Mouse (Mus musculus) neural tube, embryonic 14.5 days (tissue): ENCODE data around the gene Pusl1. TPM values are rescaled to one million over a fixed set of nuclear protein-coding genes. Genes with fewer than 3 reads are reported as not detected.

Source experiments
- ATAC-seq: fragments of 200-750 bp; cut with Nextera tagmentation; 2 replicates; pipeline ENCODE4 v1.8.0; 2017; ENCODE audit warnings: low read depth, mild to moderate bottlenecking, moderate TSS enrichment, moderate library complexity
- H3K27ac ChIP-seq: fragments of 300-500 bp; sonication (generic); 2 replicates; pipeline ENCODE4 v1.5.1; 2014; ENCODE audit warnings: low read depth, mild to moderate bottlenecking, control low read depth, low read length, moderate library complexity, mixed read lengths
- H3K27me3 ChIP-seq: fragments of 300-500 bp; sonication (generic); 2 replicates; pipeline ENCODE4 v1.6.1; 2014; ENCODE audit warnings: low read length; ENCODE audit not compliant: control insufficient read depth, insufficient read depth
- H3K36me3 ChIP-seq: fragments of 300-500 bp; sonication (generic); 2 replicates; pipeline ENCODE4 v1.6.1; 2014; ENCODE audit warnings: low read length, mixed read lengths; ENCODE audit not compliant: control insufficient read depth, insufficient read depth
- H3K4me1 ChIP-seq: fragments of 300-500 bp; sonication (generic); 2 replicates; pipeline ENCODE4 v1.6.1; 2014; ENCODE audit warnings: low read length; ENCODE audit not compliant: control insufficient read depth, insufficient read depth
- H3K4me2 ChIP-seq: fragments of 300-500 bp; sonication (generic); 2 replicates; pipeline ENCODE4 v1.6.1; 2014; ENCODE audit warnings: mild to moderate bottlenecking, low read depth, low read length, control low read depth
- H3K4me3 ChIP-seq: fragments of 300-500 bp; sonication (generic); 2 replicates; pipeline ENCODE4 v1.5.1; 2014; ENCODE audit warnings: low read depth, low read length, control low read depth, mixed read lengths
- H3K9ac ChIP-seq: fragments of 300-500 bp; sonication (generic); replicated peaks from 2 replicates; pipeline ENCODE4 v1.6.1; 2014; ENCODE audit warnings: low read depth, mild to moderate bottlenecking, control low read depth, low read length, mixed read lengths
- H3K9me3 ChIP-seq: fragments of 300-500 bp; sonication (generic); 2 replicates; pipeline ENCODE4 v1.6.1; 2016; ENCODE audit warnings: low read length; ENCODE audit not compliant: control insufficient read depth
- WGBS: fragments of 180-500 bp; shearing (Covaris S2); extraction: QIAGEN DNeasy Blood & Tissue Kit; methylation state at CpG from one replicate; pipeline ENCODE4 v1.1.7; 2014; 5-methylcytosine and 5-hydroxymethylcytosine counted together
- polyA plus RNA-seq: library from polyadenylated mRNA; unstranded; fragments of >200 nt; fragmentation: Nextera tagmentation; extraction: Ambion mirVana; gene quantifications from 2 replicates; pipeline ENCODE4 v1.2.1, GENCODE M21; 2014

The Pusl1 gene
- polyA plus RNA-seq, 1 experiment from 2014 or later = 53.4 TPM

DNA sequence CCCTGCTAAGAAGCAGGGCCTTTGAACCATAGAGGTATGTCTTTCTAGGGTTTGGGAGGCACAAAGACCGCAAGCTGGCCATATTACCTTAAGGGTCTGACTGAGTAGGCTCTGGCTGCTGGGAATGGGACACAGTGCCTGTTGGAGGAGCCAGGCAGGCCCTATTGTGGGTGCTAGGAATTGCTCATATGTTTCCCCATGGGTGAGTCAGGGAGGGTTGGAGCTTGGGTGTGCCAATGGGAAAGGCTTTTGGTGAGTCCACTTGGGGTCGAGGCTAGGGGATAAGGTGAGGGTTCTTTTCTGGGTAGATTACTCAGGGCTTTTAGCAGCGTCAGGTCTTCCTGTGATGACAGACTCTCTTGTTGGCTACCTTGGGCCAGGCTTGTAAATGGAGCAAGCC is 40.2 kb downstream of the Pusl1 start:
- Histone ChIP-seq H3K27me3 (no peaks in the 10 kb centered on the region), H3K4me3 (no peak overlapping the region), H3K4me1 (peaks cover 31% of the 10 kb centered on the region), H3K27ac (no peak overlapping the region), H3K9me3 (no peaks in the 10 kb centered on the region), H3K36me3 (peaks cover 19% of the 10 kb centered on the region), H3K4me2 (no peak overlapping the region), H3K9ac (no peak overlapping the region)
- WGBS = 91% methylated on average over 3 of the region's 3 CpGs
- no peak for ATAC-seq

DNA sequence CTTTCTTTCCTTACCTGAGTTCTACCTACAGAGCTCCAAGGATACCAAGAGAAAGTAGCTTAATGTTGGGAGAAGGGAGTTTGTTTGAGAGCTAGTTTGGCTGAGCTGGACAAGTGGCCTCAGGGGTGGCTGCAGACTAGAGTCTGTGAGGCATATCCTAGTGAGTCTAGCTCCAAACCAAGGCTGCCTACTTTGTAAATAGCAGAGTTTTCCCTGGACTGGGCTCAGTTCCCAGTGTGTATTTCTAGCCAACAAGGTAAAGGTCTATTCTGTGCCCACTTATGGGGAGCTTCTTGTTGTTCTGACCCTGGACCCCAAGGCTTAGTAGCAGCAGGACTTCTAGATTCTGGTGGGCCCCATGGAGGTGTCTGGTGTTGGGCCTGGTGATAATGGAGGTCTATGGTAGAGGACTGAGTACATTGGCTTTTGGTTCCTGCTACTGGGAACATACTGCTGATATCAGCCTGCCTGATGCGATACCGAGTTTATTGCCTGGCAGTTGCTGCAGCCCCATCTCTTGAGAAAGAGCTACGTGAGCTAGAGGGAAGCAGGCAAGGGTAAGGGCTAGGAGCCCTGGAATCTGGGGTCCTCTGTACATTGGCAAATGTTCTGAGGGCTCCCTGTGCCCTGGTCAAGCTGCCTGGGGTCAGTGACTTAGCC is 41.7 kb downstream of the Pusl1 start:
- no peak overlapping the region for H3K4me2 ChIP-seq
- H3K36me3 ChIP-seq = peaks cover 6% of the 10 kb centered on the region
- no peak overlapping the region for H3K27ac ChIP-seq
- ATAC-seq = no peak
- H3K4me3 ChIP-seq = no peak overlapping the region
- H3K9ac ChIP-seq = no peak overlapping the region
- H3K9me3 ChIP-seq = no peaks in the 10 kb centered on the region
- H3K4me1 ChIP-seq = peaks cover 32% of the 10 kb centered on the region
- 90% methylated on average over 3 of the region's 3 CpGs for WGBS
- no peaks in the 10 kb centered on the region for H3K27me3 ChIP-seq

DNA sequence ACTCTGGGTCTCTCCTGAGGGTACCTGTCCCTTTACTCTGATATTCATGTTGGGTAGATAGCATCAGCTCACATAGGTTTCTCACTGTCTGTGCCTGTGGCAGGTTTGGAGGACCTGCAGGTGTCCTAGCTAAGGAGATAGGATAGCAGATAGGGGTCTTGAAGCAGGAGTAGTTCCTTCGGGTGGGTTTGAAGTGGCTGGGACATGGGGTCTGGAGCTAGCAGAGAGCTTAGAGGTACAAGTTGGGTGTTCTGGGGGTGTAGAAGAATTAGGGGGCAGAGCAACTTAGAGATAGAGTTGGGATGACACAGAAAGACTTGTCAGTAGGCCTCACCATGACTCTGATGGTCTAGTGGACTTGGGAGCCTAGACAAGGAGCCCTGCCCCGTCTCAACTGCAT is 42.2 kb downstream of the Pusl1 start:
- ATAC-seq = no peak
- H3K9me3 ChIP-seq = no peaks in the 10 kb centered on the region
- peaks cover 32% of the 10 kb centered on the region for H3K4me1 ChIP-seq
- no peak overlapping the region for H3K27ac ChIP-seq
- no peak overlapping the region for H3K4me3 ChIP-seq
- no peak overlapping the region for H3K9ac ChIP-seq
- WGBS = 94% methylated on average over 2 of the region's 2 CpGs
- H3K27me3 ChIP-seq = no peaks in the 10 kb centered on the region
- H3K4me2 ChIP-seq = peak overlapping the region; percentile 89
- H3K36me3 ChIP-seq = peaks cover under 1% of the 10 kb centered on the region; the same call in 1 of the 2 replicates

DNA sequence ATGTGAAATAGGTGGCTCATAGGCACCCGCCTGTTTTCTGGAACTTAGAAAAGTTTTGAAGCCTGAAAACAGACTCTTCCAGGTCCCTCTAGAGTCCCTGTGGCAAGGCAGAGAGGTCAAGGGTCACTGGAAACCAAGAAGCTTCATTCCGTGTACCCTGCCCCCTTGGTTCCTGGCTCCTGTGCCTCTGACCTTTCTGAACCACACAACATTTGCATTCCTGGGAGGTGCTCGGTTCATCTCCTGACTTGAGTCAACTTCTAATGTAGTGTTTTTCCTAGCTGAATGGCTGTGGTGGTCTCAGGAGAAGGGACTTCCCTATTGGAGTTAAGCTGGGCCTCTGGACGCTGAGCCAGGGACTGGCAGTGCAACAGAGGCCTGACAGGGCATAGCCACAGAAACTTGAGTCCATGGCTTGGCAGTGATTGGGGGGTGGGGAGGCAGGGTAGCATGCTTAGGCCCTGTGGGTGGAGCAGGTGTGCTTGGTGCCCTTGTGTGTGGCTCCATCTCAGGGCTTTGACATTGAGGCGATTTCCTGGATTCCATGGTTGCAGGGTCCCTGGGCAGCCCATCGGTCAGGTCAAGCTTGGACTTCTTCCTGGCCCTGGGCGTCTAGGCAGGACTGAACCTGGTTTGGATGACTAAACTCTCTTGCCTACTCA is 43.0 kb downstream of the Pusl1 start:
- WGBS = 67% methylated on average over 7 of the region's 7 CpGs
- no peaks in the 10 kb centered on the region for H3K36me3 ChIP-seq
- no peaks in the 10 kb centered on the region for H3K27me3 ChIP-seq
- no peaks in the 10 kb centered on the region for H3K9me3 ChIP-seq
- H3K4me1 ChIP-seq = peaks cover 32% of the 10 kb centered on the region
- no peak for ATAC-seq
- peak overlapping the region; percentile 89 for H3K4me2 ChIP-seq
- peak overlapping the region; percentile 88 for H3K9ac ChIP-seq
- no peak overlapping the region for H3K27ac ChIP-seq
- H3K4me3 ChIP-seq = peak overlapping the region; percentile 88

DNA sequence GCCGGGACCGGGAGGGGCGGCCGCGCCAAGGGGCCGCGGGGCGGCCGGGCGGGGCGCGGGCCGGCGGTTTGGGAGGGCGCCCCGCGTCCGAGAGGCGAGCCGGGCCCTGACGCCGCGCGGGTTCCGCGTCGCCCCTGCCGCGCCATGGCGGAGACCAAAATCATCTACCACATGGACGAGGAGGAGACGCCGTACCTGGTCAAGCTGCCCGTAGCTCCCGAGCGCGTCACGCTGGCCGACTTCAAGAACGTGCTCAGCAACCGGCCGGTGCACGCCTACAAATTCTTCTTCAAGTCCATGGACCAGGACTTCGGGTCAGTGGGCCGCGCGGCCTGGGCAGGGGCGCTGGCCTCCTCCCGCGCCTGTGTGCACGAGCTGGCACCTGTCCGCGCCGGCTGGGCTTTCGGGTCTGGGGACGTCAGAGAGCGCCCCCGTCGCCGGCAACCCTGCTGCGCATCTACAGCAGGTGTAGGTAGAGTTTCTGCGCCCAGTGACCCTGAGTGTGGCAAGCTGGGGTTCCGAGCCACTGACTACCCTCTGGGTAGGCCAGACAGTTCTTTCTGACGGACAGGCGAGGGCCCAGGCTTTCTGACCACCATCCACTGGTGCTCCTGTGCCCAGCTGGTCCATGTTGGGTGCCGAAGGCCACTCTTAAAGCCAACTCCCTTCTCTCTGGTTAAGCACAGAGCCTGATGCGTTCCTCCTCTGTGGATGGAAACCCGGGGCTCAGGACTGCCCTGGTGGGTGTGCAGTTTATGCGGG is 43.8 kb downstream of the Pusl1 start:
- Histone ChIP-seq H3K4me1 (peaks cover 32% of the 10 kb centered on the region), H3K4me2 (peak overlapping the region; percentile 89), H3K36me3 (peaks cover under 1% of the 10 kb centered on the region; the same call in 1 of the 2 replicates), H3K4me3 (peak overlapping the region; percentile 88), H3K9ac (peak overlapping the region; percentile 88), H3K9me3 (no peaks in the 10 kb centered on the region), H3K27me3 (no peaks in the 10 kb centered on the region), H3K27ac (peak overlapping the region; percentile 81)
- 2% methylated on average over 54 of the region's 69 CpGs for WGBS
- ATAC-seq = peak; percentile 55

DNA sequence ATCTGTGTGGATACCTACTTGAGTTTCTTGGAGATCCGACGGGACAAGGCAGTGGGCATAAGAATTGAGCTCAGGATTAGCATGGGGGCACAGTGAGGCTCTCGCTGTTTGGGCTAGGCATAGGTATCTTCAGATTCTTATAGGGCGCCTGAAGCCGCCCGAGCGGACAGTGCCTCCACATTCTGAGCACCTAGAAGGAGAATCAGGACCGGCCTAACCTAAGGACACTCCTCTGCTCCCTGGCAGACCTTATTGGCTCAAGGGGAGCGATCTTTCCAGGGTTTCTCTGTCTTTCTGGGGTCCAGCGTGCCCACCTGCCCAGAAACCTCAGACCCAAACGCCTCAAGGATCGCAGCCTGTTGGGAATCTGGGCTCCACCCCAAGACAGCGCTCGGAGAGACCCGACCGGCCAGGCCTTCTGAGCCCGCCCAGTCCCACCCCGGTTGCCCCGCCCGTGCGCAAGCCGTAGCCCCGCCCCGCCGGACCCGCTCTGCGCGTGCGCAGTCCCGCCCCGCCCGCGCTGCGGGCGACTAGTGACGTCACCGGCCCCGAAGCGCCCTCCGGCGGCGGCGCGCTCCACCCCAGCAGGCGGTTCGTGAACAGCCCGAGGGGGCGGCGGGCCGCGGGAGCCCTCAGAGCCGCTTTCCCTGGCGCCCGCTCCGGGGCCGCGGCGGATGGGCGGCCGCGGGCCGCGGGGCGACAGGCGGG is 44.6 kb downstream of the Pusl1 start, which contains the start of gene Dvl1:
TSS of gene Dvl1 (plus strand) at position 532 of the 708 bp plus-strand sequence.
- peak; percentile 89 for ATAC-seq
- peak within 1 kb of the TSS; percentile 89 for H3K4me2 ChIP-seq
- no peaks in the 10 kb centered on the region for H3K9me3 ChIP-seq
- H3K36me3 ChIP-seq = peaks cover 4% of the 10 kb centered on the region; the same call in 1 of the 2 replicates
- H3K4me1 ChIP-seq = peaks cover 32% of the 10 kb centered on the region
- 6% methylated on average over 47 of the region's 65 CpGs for WGBS
- H3K27ac ChIP-seq = peak within 1 kb of the TSS; percentile 81
- peak within 1 kb of the TSS; percentile 88 for H3K9ac ChIP-seq
- no peaks in the 10 kb centered on the region for H3K27me3 ChIP-seq
- H3K4me3 ChIP-seq = peak within 1 kb of the TSS; percentile 88

DNA sequence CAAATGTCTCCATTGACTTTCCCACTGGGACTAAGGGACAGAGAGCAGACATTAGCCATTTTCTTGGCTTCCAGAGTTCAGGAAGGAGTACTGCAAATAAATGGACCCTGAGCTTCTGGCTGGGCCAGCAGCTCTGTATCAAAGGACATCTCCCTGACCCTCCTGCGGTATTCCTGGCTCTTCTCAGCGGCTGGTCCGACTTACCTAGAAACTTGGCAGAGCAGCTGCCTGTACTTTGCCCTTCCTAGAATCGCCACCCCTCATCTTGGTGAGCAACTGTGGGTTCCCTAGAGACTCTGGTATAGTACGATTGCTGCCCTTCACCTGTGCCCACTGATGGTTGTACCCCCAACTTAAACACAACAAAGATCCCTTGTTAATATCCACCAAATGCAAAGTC is 48.4 kb downstream of the Pusl1 start:
- 90% methylated on average over 5 of the region's 5 CpGs for WGBS
- Histone ChIP-seq H3K27ac (no peak overlapping the region), H3K36me3 (peaks cover 4% of the 10 kb centered on the region; the same call in 1 of the 2 replicates), H3K4me3 (no peak overlapping the region), H3K9ac (no peak overlapping the region), H3K4me1 (peaks cover 16% of the 10 kb centered on the region), H3K27me3 (peaks cover 4% of the 10 kb centered on the region; the same call in 1 of the 2 replicates), H3K9me3 (no peaks in the 10 kb centered on the region), H3K4me2 (no peak overlapping the region)
- ATAC-seq = no peak

DNA sequence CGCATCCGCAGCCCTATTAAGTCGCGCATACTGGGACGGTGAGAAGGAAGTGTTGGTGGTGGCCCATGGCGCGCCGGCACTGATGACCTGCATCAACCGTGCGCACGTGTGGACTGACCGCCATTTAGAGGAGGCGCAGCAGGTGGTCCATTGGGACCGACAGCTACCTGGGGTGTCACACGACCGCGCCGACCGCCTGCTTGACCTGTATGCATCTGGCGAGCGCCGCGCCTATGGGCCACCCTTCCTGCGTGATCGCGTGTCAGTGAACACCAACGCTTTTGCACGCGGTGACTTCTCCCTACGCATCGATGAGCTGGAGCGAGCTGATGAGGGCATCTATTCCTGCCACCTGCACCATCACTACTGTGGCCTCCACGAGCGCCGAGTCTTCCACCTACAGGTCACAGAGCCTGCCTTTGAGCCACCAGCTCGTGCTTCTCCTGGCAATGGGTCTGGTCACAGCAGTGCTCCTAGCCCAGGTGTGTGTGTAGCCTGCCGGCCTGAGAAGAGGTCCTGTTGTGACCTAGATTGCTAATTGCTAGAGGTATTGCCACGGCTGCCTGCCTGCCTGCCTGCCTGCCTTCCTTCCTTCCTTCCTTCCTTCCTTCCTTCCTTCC is 49.8 kb downstream of the Pusl1 start:
- WGBS = 30% methylated on average over 38 of the region's 38 CpGs
- Histone ChIP-seq H3K9ac (no peak overlapping the region), H3K4me1 (peaks cover 9% of the 10 kb centered on the region), H3K27me3 (peaks cover 4% of the 10 kb centered on the region; the same call in 1 of the 2 replicates), H3K4me2 (peak overlapping the region; percentile 53; the same call in 1 of the 2 replicates), H3K9me3 (no peaks in the 10 kb centered on the region), H3K27ac (no peak overlapping the region), H3K4me3 (peak overlapping the region; percentile 26; the same call in 1 of the 2 replicates), H3K36me3 (peaks cover 4% of the 10 kb centered on the region; the same call in 1 of the 2 replicates)
- no peak for ATAC-seq
